Mouse (Mus musculus): ENCODE measurements around the gene Gm21394. TPM values are rescaled to one million over a fixed set of nuclear protein-coding genes. Genes with fewer than 3 reads are reported as not detected.
"Not testable (repeated sequence)": the region's sequence is repeated elsewhere in the genome, so short reads cannot be mapped to it uniquely, and the experiment has no call there.

The Gm21394 gene
- not detected in 2 replicates for total RNA-seq (2014; rRNA removed; ENCODE audit: low replicate concordance)
- not detected in 2 replicates for polyA plus RNA-seq (2015; fragmentation: Nextera tagmentation; extraction: Ambion mirVana)

GRCm38 (mm10) chrY:84564807-84565206 lies at the start of gene Gm21394:
Gene Gm21394, minus strand, starts transcription at chrY:84564907.
- H3K27me3 ChIP-seq (ENCODE audit: control insufficient read depth, insufficient read depth, low read length); H3K27ac ChIP-seq (ENCODE audit: low read depth); H3K4me3 ChIP-seq (ENCODE audit: low read depth, low read length); H3K9ac ChIP-seq (replicated peaks; ENCODE audit: low read depth, low read length); H3K4me2 ChIP-seq (ENCODE audit: low read depth, low read length); H3K9me3 ChIP-seq (replicated peaks; ENCODE audit: control insufficient read depth, low read length); H3K36me3 ChIP-seq (replicated peaks; ENCODE audit: control insufficient read depth, insufficient read depth, low read length); DNase-seq (ENCODE audit: low spot score); ATAC-seq (ENCODE audit: insufficient read depth, low read depth); H3K4me1 ChIP-seq (ENCODE audit: control insufficient read depth, insufficient read depth): not testable (repeated sequence)
- no CpG with 5 or more reads among the region's 4 CpGs for WGBS

Other genes starting within 250 kb of the Gm21394 start
- gene Gm21409, start 181.8 kb upstream of the Gm21394 start, total RNA-seq (2014; rRNA removed; ENCODE audit: low replicate concordance), result not detected in 2 replicates
- gene Gm21409, start 181.8 kb upstream of the Gm21394 start, polyA plus RNA-seq (2015; fragmentation: Nextera tagmentation; extraction: Ambion mirVana), result not detected in 2 replicates